Comparison of ENCODE assay signal across 12 mouse cellular contexts in the genomic region with DNA sequence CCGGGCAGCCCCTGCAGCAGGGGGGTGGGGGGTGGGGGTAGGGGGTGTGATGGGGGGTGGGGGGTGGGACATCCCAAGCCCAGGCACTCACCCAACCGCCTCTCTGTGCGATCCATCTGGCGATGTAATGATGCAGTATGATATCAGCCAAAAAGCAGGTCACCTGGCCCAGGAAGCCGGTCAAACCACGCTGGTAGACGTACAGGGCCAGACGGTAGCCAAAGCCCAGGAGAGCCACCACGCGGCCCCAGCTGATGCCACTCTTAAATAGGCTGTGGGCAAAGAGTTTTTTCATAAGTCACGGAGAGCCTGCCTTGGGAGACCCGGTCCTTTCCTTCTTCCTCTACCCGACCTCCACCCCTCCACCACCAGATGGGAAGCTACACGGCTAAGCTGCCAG. TPM values are rescaled to one million over a fixed set of nuclear protein-coding genes. Genes with fewer than 3 reads are reported as not detected.
DNase-seq lines count a peak whose midpoint lies in the region.
"Had no signal": no experiment of that assay in that cellular context is flagged by ENCODE, and none has a peak within 500 bp of the region (broad histone marks: within the 10 kb centered on the region; RNA-seq: fewer than 3 reads in every experiment).

No protein-coding gene starts in this region.

- intact Hi-C loops in left cerebral cortex, postnatal 4 days (cut with DNase I) = no loop called here
- intact Hi-C loops in left cerebral cortex, postnatal 25 days (cut with DNase I) = no loop called here

- DNase-seq in left cerebral cortex, postnatal 4 days = peak; percentile 40
- no peak for DNase-seq in left cerebral cortex, postnatal 25 days (ENCODE audit: low spot score in 2 of 2)
- peak; percentile 71 for DNase-seq in cerebellum, adult 8-10 months
- peak; percentile 88 to 91 for DNase-seq in cerebellum, postnatal 14 days
- no peak for DNase-seq in ovary, postnatal 36 days (ENCODE audit: low spot score)
- DNase-seq in kidney, adult 9 months = no peak
- no peak for DNase-seq in urinary bladder, postnatal 4 days (ENCODE audit: low spot score in 2 of 2)
- DNase-seq: adrenal gland, postnatal 25 days; embryo, embryonic 11 days; gastrocnemius, postnatal 36 days; heart, adult 11 months; heart, postnatal 36 days had no signal

RNA-seq across cellular contexts. Expression of gene Bak1, which starts 7.7 kb away (rescaled TPM):
- total RNA-seq in left cerebral cortex, postnatal 4 days (2021) = 10 to 100 TPM; 30.0 to 33.9 TPM
- 10 to 100 TPM; 17.0 to 17.8 TPM for total RNA-seq in left cerebral cortex, postnatal 25 days (2021)

RNA-seq across cellular contexts. Expression of gene Itpr3, which starts 36.0 kb away (rescaled TPM):
- 1 to 10 TPM; 2.2 to 2.8 TPM for total RNA-seq in left cerebral cortex, postnatal 4 days (2021)
- 1 to 10 TPM; 1.9 to 2.0 TPM for total RNA-seq in left cerebral cortex, postnatal 25 days (2021)

RNA-seq across cellular contexts. Expression of gene Zbtb9, which starts 48.1 kb away (rescaled TPM):
- 10 to 100 TPM; 17.0 to 18.1 TPM for total RNA-seq in left cerebral cortex, postnatal 4 days (2021)
- total RNA-seq in left cerebral cortex, postnatal 25 days (2021) = 10 to 100 TPM; 17.7 to 18.8 TPM

Comparison
In these comparisons a context has a peak if more than half of its experiments do, and no peak if none do; other contexts are left out.
1. DNase-seq: peak in left cerebral cortex, postnatal 4 days (single experiment), cerebellum, adult 8-10 months (single experiment) and cerebellum, postnatal 14 days (2 of 2); none in left cerebral cortex, postnatal 25 days (0 of 2), ovary, postnatal 36 days (single experiment), kidney, adult 9 months (single experiment) and urinary bladder, postnatal 4 days (0 of 2).